Mouse (Mus musculus): ENCODE measurements around the gene Trnau1ap. TPM values are rescaled to one million over a fixed set of nuclear protein-coding genes. Genes with fewer than 3 reads are reported as not detected.

Gene Trnau1ap
- polyA plus RNA-seq, 2 experiments, result 36.6 to 74.4 TPM

- no peak overlapping the region for H3K4me2 ChIP-seq (replicated peaks; ENCODE audit: low read depth, low read length, severe bottlenecking)
- H3K27me3 ChIP-seq (ENCODE audit: control insufficient read depth, insufficient read depth, low read length), result no peaks in the 10 kb centered on the region
- no peaks in the 10 kb centered on the region for H3K9me3 ChIP-seq (ENCODE audit: control insufficient read depth, low read length)
- 91% methylated on average over 4 of the region's 4 CpGs for WGBS
- peaks cover 55% of the 10 kb centered on the region for H3K36me3 ChIP-seq (ENCODE audit: control insufficient read depth, insufficient read depth, low read length)
- H3K27ac ChIP-seq (replicated peaks; ENCODE audit: low read depth, low read length), result no peak overlapping the region
- ATAC-seq (ENCODE audit: low FRiP score, low read depth) (no peak), DNase-seq (ENCODE audit: low spot score) (no peak)
- no peak overlapping the region for H3K4me3 ChIP-seq (replicated peaks; ENCODE audit: low read length)
- no peak overlapping the region for H3K9ac ChIP-seq (ENCODE audit: low read depth, low read length, severe bottlenecking)
- peaks cover 8% of the 10 kb centered on the region for H3K4me1 ChIP-seq (ENCODE audit: control insufficient read depth, insufficient read depth, low read length)
- no peak for TF ChIP-seq POLR2A (IDR thresholded peaks at IDR 0.05; ENCODE audit: borderline replicate concordance, extremely low read depth, insufficient read depth, insufficient read length)
Observed at GRCm38 (mm10) chr4:132354571-132354970, 25.2 kb upstream of the Trnau1ap start.

GRCm38 (mm10) chr4:132353481-132353885 lies 24.1 kb upstream of the Trnau1ap start, which contains the start of gene Rcc1:
Gene Rcc1 (minus strand): TSS chr4:132353605.
- DNase-seq (ENCODE audit: low spot score) (peak; percentile 97), ATAC-seq (ENCODE audit: low FRiP score, low read depth) (peak; percentile 94)
- H3K4me2 ChIP-seq (replicated peaks; ENCODE audit: low read depth, low read length, severe bottlenecking), result peak within 1 kb of the TSS; percentile 79
- peaks cover 44% of the 10 kb centered on the region for H3K36me3 ChIP-seq (ENCODE audit: control insufficient read depth, insufficient read depth, low read length)
- WGBS, result 1% methylated on average over 31 of the region's 31 CpGs
- H3K4me3 ChIP-seq (replicated peaks; ENCODE audit: low read length), result peak within 1 kb of the TSS; percentile 86
- H3K9me3 ChIP-seq (ENCODE audit: control insufficient read depth, low read length), result no peaks in the 10 kb centered on the region
- peak within 1 kb of the TSS; percentile 91 for H3K27ac ChIP-seq (replicated peaks; ENCODE audit: low read depth, low read length)
- peaks cover 8% of the 10 kb centered on the region for H3K4me1 ChIP-seq (ENCODE audit: control insufficient read depth, insufficient read depth, low read length)
- peak; percentile 99; the same call in 1 of the 2 replicates for TF ChIP-seq POLR2A (IDR thresholded peaks at IDR 0.05; ENCODE audit: borderline replicate concordance, extremely low read depth, insufficient read depth, insufficient read length)
- peak within 1 kb of the TSS; percentile 89 for H3K9ac ChIP-seq (ENCODE audit: low read depth, low read length, severe bottlenecking)
- no peaks in the 10 kb centered on the region for H3K27me3 ChIP-seq (ENCODE audit: control insufficient read depth, insufficient read depth, low read length)

GRCm38 (mm10) chr4:132352739-132353138 lies 23.4 kb upstream of the Trnau1ap start:
- Histone ChIP-seq H3K9ac (ENCODE audit: low read depth, low read length, severe bottlenecking) (peak overlapping the region; percentile 89), H3K9me3 (ENCODE audit: control insufficient read depth, low read length) (no peaks in the 10 kb centered on the region), H3K4me1 (ENCODE audit: control insufficient read depth, insufficient read depth, low read length) (peaks cover 8% of the 10 kb centered on the region), H3K27ac (replicated peaks; ENCODE audit: low read depth, low read length) (peak overlapping the region; percentile 91), H3K4me3 (replicated peaks; ENCODE audit: low read length) (peak overlapping the region; percentile 86), H3K27me3 (ENCODE audit: control insufficient read depth, insufficient read depth, low read length) (no peaks in the 10 kb centered on the region), H3K4me2 (replicated peaks; ENCODE audit: low read depth, low read length, severe bottlenecking) (peak overlapping the region; percentile 79), H3K36me3 (ENCODE audit: control insufficient read depth, insufficient read depth, low read length) (peaks cover 37% of the 10 kb centered on the region)
- no peak for TF ChIP-seq POLR2A (IDR thresholded peaks at IDR 0.05; ENCODE audit: borderline replicate concordance, extremely low read depth, insufficient read depth, insufficient read length)
- 1% methylated on average over 14 of the region's 14 CpGs for WGBS
- DNase-seq (ENCODE audit: low spot score) (no peak), ATAC-seq (ENCODE audit: low FRiP score, low read depth) (no peak)

- no peak for TF ChIP-seq POLR2A (IDR thresholded peaks at IDR 0.05; ENCODE audit: borderline replicate concordance, extremely low read depth, insufficient read depth, insufficient read length)
- peak overlapping the region; percentile 86 for H3K4me3 ChIP-seq (replicated peaks; ENCODE audit: low read length)
- H3K4me1 ChIP-seq (ENCODE audit: control insufficient read depth, insufficient read depth, low read length), result peaks cover 8% of the 10 kb centered on the region
- DNase-seq (ENCODE audit: low spot score), result no peak
- WGBS, result 42% methylated on average over 1 of the region's 1 CpGs
- H3K27ac ChIP-seq (replicated peaks; ENCODE audit: low read depth, low read length), result no peak overlapping the region
- peak overlapping the region; percentile 79 for H3K4me2 ChIP-seq (replicated peaks; ENCODE audit: low read depth, low read length, severe bottlenecking)
- no peak for ATAC-seq (ENCODE audit: low FRiP score, low read depth)
- no peaks in the 10 kb centered on the region for H3K9me3 ChIP-seq (ENCODE audit: control insufficient read depth, low read length)
- H3K36me3 ChIP-seq (ENCODE audit: control insufficient read depth, insufficient read depth, low read length), result peaks cover 24% of the 10 kb centered on the region
- H3K9ac ChIP-seq (ENCODE audit: low read depth, low read length, severe bottlenecking), result peak overlapping the region; percentile 89
- H3K27me3 ChIP-seq (ENCODE audit: control insufficient read depth, insufficient read depth, low read length), result no peaks in the 10 kb centered on the region
Observed at GRCm38 (mm10) chr4:132351401-132351800, 22.1 kb upstream of the Trnau1ap start.

GRCm38 (mm10) chr4:132350854-132351253 lies 21.5 kb upstream of the Trnau1ap start:
- Histone ChIP-seq H3K4me2 (replicated peaks; ENCODE audit: low read depth, low read length, severe bottlenecking) (no peak overlapping the region), H3K4me1 (ENCODE audit: control insufficient read depth, insufficient read depth, low read length) (peaks cover 8% of the 10 kb centered on the region), H3K27me3 (ENCODE audit: control insufficient read depth, insufficient read depth, low read length) (no peaks in the 10 kb centered on the region), H3K9ac (ENCODE audit: low read depth, low read length, severe bottlenecking) (no peak overlapping the region), H3K27ac (replicated peaks; ENCODE audit: low read depth, low read length) (no peak overlapping the region), H3K9me3 (ENCODE audit: control insufficient read depth, low read length) (no peaks in the 10 kb centered on the region), H3K36me3 (ENCODE audit: control insufficient read depth, insufficient read depth, low read length) (peaks cover 19% of the 10 kb centered on the region), H3K4me3 (replicated peaks; ENCODE audit: low read length) (no peak overlapping the region)
- DNase-seq (ENCODE audit: low spot score) (no peak), ATAC-seq (ENCODE audit: low FRiP score, low read depth) (no peak)
- TF ChIP-seq POLR2A (IDR thresholded peaks at IDR 0.05; ENCODE audit: borderline replicate concordance, extremely low read depth, insufficient read depth, insufficient read length), result no peak
- 65% methylated on average over 3 of the region's 3 CpGs for WGBS

All from limb, embryonic 14.5 days (tissue).